In genomic region chr19:56135306-56135928, GRCm38 (mm10) we compare ENCODE assay signal across 12 mouse cellular contexts.
DNase-seq lines count a peak whose midpoint lies in the region; ATAC-seq lines count a peak whose summit lies in the region.
"Had no signal": no experiment of that assay in that cellular context is flagged by ENCODE, and none has a peak within 500 bp of the region (broad histone marks: within the 10 kb centered on the region; RNA-seq: fewer than 3 reads in every experiment).

No protein-coding gene starts in this region.

- no peak overlapping the region for H3K27ac ChIP-seq in kidney, embryonic 14.5 days (ENCODE audit: low read depth, low read length)
- H3K27ac ChIP-seq: embryonic facial prominence, embryonic 13.5 days; neural tube, embryonic 13.5 days had no signal

- 82% methylated on average over 7 of the region's 7 CpGs for WGBS in kidney, embryonic 14.5 days

- no peaks in the 10 kb centered on the region for H3K36me3 ChIP-seq in kidney, embryonic 14.5 days (ENCODE audit: control insufficient read depth, insufficient read depth, low read length)
- H3K36me3 ChIP-seq: embryonic facial prominence, embryonic 13.5 days; neural tube, embryonic 13.5 days had no signal

- no peaks in the 10 kb centered on the region for H3K9me3 ChIP-seq in kidney, embryonic 14.5 days (ENCODE audit: control insufficient read depth, low read length)
- H3K9me3 ChIP-seq: embryonic facial prominence, embryonic 13.5 days; neural tube, embryonic 13.5 days had no signal

- ATAC-seq in kidney, embryonic 14.5 days (ENCODE audit: low FRiP score, low TSS enrichment), result no peak
- ATAC-seq: intestine, embryonic 16.5 days had no signal

- no peak overlapping the region for H3K4me2 ChIP-seq in kidney, embryonic 14.5 days (replicated peaks; ENCODE audit: low read depth, low read length)
- H3K4me2 ChIP-seq: embryonic facial prominence, embryonic 13.5 days; neural tube, embryonic 13.5 days had no signal

- H3K4me3 ChIP-seq in kidney, embryonic 14.5 days (ENCODE audit: low read length), result no peak overlapping the region
- H3K4me3 ChIP-seq: embryonic facial prominence, embryonic 13.5 days; neural tube, embryonic 13.5 days had no signal

- peak; percentile 58 for DNase-seq in kidney, adult 18-20 months
- peak; percentile 18 for DNase-seq in fibroblast of lung, adult 2 months (ENCODE audit: low read depth)
- peak; percentile 50 for DNase-seq in kidney, postnatal 10 days
- peak; percentile 58 for DNase-seq in lung, postnatal 10 days
- no peak for DNase-seq in layer of hippocampus, adult 11-12 months (ENCODE audit: low spot score)
- no peak for DNase-seq in embryo, embryonic 9.5 days (ENCODE audit: extremely low spot score)
- no peak for DNase-seq in spleen, postnatal 10 days (ENCODE audit: low spot score in 2 of 2)
- DNase-seq: cerebellum, adult 11-12 months had no signal

- H3K9ac ChIP-seq in kidney, embryonic 14.5 days (ENCODE audit: low read depth, low read length), result no peak overlapping the region
- H3K9ac ChIP-seq: embryonic facial prominence, embryonic 13.5 days; neural tube, embryonic 13.5 days had no signal

- no peaks in the 10 kb centered on the region for H3K4me1 ChIP-seq in kidney, embryonic 14.5 days (ENCODE audit: control insufficient read depth, insufficient read depth, low read length)

- no peaks in the 10 kb centered on the region for H3K27me3 ChIP-seq in kidney, embryonic 14.5 days (ENCODE audit: control insufficient read depth, insufficient read depth, low read length)

Comparison
In these comparisons a context has a peak if more than half of its experiments do, and no peak if none do; other contexts are left out.
1. DNase-seq: peak in kidney, adult 18-20 months (single experiment), fibroblast of lung, adult 2 months (single experiment), kidney, postnatal 10 days (single experiment) and lung, postnatal 10 days (single experiment); none in layer of hippocampus, adult 11-12 months (single experiment), embryo, embryonic 9.5 days (single experiment) and spleen, postnatal 10 days (0 of 2).